Mouse (Mus musculus): Measurements from ENCODE around the gene Nrd1.

Nrd1 gene

GRCm38 (mm10) chr4:108999999-109000950 lies at the start of gene Nrd1:
TSS of gene Nrd1 (plus strand) at chr4:109000655.
- DNase-seq (ENCODE audit: low read depth, low spot score): peak; percentile 96

GRCm38 (mm10) chr4:108951663-108952062 lies 48.8 kb upstream of the Nrd1 start:
- no peak for DNase-seq (ENCODE audit: low read depth, low spot score)

DNA sequence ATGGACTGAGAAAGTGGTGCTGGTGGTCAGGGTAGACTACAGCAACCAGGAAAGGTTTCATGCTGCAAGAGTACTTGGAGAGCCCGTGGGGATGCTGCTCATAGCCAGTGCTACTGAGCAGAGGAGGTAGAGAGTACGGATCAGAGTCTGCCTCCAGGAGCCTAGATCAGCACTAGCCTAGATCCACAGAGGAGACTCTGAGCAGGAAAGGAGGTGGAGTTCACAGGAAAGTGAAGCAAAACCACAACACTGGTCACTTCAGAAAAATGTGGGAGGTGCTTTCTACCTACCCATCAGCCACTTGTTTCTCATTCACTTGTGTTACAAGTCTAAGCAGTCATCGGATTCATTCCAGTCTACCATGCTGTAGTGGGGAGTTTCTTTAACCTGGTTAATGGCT lies 40.8 kb upstream of the Nrd1 start:
- DNase-seq (ENCODE audit: low read depth, low spot score): no peak

GRCm38 (mm10) chr4:108960619-108961460 lies 39.6 kb upstream of the Nrd1 start:
- DNase-seq (ENCODE audit: low read depth, low spot score): no peak

DNA sequence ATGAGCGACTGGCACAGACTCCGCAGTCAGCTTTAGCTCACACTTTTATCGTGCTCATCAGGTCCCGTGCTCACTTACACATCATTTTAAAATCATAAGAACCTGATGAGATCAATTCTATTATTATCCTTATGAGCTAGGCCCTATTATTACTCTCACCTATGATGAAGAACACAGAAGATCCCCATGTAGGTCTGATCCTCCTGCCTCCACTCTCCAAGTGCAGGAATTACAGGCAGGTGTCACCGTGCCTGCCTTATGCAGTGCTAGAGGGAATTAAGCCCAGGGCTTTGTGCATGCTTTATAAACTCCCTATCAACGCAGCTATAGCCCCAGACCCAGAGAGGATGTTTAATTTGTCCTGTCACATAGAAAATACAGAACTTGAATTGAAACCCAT lies 37.4 kb upstream of the Nrd1 start:
- DNase-seq (ENCODE audit: low read depth, low spot score): no peak

DNA sequence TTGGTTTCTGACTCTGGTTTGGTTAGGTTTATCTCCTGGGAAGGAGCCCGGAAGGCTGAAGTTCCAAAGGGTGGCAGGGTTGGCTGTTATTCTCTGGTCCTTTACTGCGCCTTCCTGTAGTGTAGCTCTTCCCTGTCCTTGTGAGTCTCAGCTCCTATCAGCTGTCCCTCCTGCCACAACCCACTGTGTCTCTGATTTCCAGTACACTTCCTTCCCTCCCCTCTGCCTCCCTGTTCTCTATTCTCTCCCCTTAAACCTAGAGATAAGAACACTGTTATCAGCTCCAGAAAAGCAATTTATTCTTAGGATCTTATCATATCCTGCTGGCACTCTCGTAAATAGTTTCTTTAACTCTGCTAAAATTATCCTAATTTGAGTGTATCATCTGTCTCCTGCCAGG lies 30.9 kb upstream of the Nrd1 start:
- no peak for DNase-seq (ENCODE audit: low read depth, low spot score)

DNA sequence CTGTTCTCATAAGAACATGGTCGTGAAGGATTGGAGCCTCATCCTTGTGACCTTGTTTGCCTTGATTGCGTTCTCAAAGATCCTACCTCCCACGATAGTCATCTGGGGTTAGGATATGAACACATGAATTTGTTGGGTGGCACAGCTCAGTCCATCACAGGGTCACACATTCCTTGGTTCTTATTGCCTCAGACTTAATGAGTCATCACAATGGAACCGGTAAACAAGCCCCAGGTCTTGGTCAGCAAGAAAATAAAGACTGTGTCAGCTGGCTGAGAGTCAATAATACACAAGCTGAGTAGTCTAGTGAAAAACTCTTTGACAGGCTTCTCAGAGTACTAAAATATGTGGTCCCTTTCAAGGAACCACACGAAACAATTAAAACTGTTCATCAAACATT lies 29.4 kb upstream of the Nrd1 start:
- no peak for DNase-seq (ENCODE audit: low read depth, low spot score)

- peak; percentile 38 for DNase-seq (ENCODE audit: low read depth, low spot score)
Measured at GRCm38 (mm10) chr4:108976458-108977071, 23.9 kb upstream of the Nrd1 start.

DNA sequence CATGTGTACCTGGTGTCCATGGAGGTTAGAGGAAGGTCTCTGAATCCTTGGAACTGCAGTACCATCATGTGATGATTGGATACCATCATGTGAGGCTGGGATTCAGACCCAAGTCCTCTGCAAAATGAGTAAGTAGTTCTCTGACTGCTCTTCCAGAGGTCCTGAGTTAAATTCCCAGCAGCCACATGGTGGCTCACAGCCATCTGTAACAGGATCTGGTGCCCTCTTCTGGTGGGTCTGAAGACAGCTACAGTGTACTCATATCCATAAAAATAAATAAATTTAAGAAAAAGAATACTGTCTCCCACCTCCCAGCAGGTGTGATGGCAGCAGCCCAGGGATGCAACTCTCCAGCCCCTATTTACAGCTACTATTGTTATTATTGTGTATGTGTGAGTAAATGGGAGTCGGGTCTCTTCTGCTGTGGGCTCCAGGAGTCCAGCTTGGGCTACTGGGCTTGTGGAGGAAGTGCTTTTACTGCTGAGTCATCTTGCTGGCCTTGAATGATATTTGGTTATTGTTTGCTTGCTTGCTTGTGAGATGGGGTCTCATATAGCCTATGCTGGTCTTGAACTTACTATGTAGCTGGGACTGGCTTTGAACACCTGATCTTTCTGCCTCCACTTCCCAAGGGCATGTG lies 13.5 kb upstream of the Nrd1 start:
- DNase-seq (ENCODE audit: low read depth, low spot score): no peak

GRCm38 (mm10) chr4:108987473-108987842 lies 13.0 kb upstream of the Nrd1 start:
- DNase-seq (ENCODE audit: low read depth, low spot score): no peak

DNA sequence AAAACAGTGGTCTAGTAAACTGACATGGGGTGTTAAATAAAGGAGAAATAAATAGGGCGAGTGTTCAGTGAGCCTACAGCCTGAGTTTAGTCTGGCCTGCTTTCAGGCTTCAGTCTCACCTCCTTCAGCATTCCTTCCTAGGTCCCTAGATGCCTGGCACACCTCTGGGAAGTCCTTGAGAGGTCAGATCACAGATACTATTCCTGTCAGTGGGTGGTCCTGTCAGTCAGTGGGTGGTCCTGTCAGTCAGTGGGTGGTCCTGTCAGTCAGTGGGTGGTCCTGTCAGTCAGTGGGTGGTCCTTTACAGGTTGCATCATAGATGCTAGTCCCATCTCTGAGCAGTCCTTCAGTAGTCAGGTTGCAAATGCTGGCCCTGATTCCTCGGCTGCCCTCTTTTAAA lies 11.0 kb upstream of the Nrd1 start:
- no peak for DNase-seq (ENCODE audit: low read depth, low spot score)

DNA sequence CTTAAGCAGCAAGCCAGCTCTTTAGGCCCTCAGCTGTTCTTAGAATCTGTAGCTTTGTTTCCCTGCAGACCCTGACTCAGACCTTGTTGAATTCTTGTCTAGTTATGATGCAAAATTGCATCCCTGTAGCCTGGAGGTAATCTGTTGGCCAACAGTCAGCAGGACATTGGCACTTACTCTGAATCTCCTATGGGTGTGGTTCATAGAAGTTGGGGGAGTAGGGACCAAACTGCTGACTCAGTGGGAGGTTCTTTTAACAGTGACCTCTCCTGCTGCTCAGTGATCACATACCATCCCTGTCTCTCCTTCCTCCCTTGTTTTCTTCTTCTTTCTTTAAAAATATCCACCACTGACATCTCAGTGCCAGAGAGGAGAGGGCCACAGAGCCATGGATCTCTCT lies 10.4 kb upstream of the Nrd1 start:
- no peak for DNase-seq (ENCODE audit: low read depth, low spot score)

- no peak for DNase-seq (ENCODE audit: low read depth, low spot score)
Measured at GRCm38 (mm10) chr4:108990571-108990970, 9.9 kb upstream of the Nrd1 start.

GRCm38 (mm10) chr4:108991811-108992210 lies 8.6 kb upstream of the Nrd1 start:
- no peak for DNase-seq (ENCODE audit: low read depth, low spot score)

DNA sequence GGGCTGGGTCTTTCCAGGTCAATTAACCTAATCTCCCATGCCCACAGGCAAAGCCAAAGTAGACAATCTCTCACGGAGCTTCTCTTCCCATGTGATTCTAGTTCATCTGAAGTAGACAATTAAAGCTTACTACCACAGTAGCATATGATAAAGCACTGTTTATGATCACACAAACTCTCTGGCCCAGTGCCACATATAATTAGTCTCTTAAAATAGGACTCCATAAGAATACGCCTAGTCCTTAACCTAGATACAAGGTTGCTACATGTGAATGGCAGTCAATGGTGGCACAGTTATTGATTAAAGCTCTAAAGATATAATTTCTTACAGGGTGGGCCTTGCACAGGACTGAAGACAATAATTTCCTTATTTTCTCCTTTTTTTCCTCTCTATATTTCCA lies 7.5 kb upstream of the Nrd1 start:
- no peak for DNase-seq (ENCODE audit: low read depth, low spot score)

DNA sequence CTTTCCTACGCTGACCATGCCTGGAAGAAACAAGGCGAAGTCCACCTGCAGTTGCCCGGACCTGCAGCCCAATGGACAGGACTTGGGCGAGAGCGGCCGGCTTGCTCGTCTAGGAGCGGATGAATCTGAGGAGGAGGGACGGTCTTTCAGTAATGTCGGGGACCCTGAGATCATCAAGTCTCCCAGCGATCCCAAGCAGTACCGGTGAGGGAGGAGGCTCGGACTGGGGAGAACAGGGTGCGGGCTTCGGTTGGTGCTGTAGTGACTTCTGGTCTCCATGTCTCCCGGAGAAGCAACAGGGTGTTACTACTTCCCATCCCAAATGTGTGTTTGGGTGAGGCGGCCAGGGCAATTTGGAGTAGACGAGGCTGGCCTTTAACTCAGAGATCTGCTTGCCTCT lies 506 bp downstream of the Nrd1 start:
- no peak for DNase-seq (ENCODE audit: low read depth, low spot score)

GRCm38 (mm10) chr4:109008046-109008445 lies 7.6 kb downstream of the Nrd1 start:
- no peak for DNase-seq (ENCODE audit: low read depth, low spot score)

DNA sequence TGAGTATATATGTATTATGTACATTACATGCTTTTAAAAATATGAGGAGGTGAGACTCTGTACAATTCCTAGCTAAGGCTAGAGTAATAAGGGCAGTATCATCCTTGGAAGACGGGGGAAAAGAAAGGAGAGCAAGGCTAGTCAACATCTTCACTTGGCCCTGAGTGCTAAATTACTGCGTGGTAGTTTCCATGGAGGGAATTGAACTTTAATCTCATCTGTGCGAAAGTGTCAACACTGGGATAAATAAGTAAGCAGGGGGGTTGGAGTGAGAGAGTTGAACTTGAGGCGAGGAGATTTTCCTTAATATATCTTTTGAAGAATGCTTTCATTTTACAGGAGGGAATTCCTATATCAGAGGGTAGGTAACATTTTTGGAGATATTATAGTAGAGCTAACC lies 13.6 kb downstream of the Nrd1 start:
- no peak for DNase-seq (ENCODE audit: low read depth, low spot score)

DNA sequence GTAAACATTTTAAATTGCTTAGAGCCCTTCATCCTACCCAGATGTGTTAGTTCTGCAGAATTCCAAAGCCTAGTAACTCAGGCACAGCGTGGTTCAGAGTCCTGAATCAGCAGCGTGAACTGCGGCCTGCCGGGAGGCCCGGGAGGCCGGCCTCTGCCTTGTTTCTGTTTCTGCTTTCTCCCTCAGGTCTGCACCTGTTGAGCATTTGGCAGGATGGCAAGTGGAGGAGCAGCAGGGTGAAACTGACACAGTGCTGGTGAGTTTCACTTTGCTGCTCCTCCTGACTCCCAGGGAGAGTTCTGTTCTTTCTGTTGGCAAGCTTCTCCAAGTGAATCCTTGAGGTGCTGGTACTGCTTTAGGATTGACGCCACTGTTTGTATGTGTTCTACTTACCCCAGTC lies 17.0 kb downstream of the Nrd1 start:
- no peak for DNase-seq (ENCODE audit: low read depth, low spot score)

- DNase-seq (ENCODE audit: low read depth, low spot score): no peak
Measured at GRCm38 (mm10) chr4:109019301-109019700, 18.8 kb downstream of the Nrd1 start.

DNA sequence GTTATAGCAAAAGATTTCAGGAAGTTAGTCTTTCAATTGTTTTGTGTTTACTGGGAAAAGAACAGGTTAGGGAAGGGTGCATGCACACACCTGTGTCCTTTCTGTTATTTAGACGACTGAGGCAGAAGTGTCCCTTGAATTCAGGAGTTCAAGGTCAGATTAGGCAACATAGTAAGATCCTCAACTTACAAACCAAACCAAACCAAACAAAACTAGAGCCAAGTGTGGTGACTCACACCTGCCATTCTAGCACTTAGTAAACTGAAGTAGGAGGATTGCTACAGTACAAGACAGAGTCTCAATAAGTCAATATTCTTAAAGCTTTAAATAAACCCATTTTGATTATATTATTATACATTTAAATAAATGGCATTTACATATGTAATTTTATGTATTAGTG lies 21.5 kb downstream of the Nrd1 start:
- DNase-seq (ENCODE audit: low read depth, low spot score): no peak

- no peak for DNase-seq (ENCODE audit: low read depth, low spot score)
Measured at GRCm38 (mm10) chr4:109025061-109025460, 24.6 kb downstream of the Nrd1 start.

All from embryo, embryonic 11.5 days (tissue).